Mouse (Mus musculus): ENCODE data around the gene Mfsd4b5. TPM values are rescaled to one million over a fixed set of nuclear protein-coding genes. Genes with fewer than 3 reads are reported as not detected.

The Mfsd4b5 gene
- polyA plus RNA-seq, 1 experiment from 2014 or later: 0.47 TPM

- Histone ChIP-seq H3K27ac (ENCODE audit: low read depth, low read length) (no peak overlapping the region), H3K4me3 (ENCODE audit: low read depth, low read length) (no peak overlapping the region), H3K36me3 (ENCODE audit: control insufficient read depth, insufficient read depth) (no peaks in the 10 kb centered on the region), H3K27me3 (replicated peaks; ENCODE audit: control insufficient read depth, insufficient read depth, low read length) (no peaks in the 10 kb centered on the region), H3K9me3 (ENCODE audit: control insufficient read depth) (peaks cover 8% of the 10 kb centered on the region), H3K4me1 (replicated peaks; ENCODE audit: control insufficient read depth, insufficient read depth, low read length) (no peaks in the 10 kb centered on the region), H3K9ac (ENCODE audit: low read depth, low read length) (no peak overlapping the region), H3K4me2 (replicated peaks; ENCODE audit: low read depth) (no peak overlapping the region)
- TF ChIP-seq CTCF (IDR thresholded peaks at IDR 0.05; ENCODE audit: low read depth): no peak
- no peak for ATAC-seq
- 52% methylated on average over 2 of the region's 2 CpGs for WGBS
Measured at GRCm38 (mm10) chr10:39975771-39976170, 10.7 kb downstream of the Mfsd4b5 start.

- no peak overlapping the region for H3K27ac ChIP-seq (ENCODE audit: low read depth, low read length)
- no peaks in the 10 kb centered on the region for H3K27me3 ChIP-seq (replicated peaks; ENCODE audit: control insufficient read depth, insufficient read depth, low read length)
- no peak for TF ChIP-seq CTCF (IDR thresholded peaks at IDR 0.05; ENCODE audit: low read depth)
- ATAC-seq: no peak
- no peak overlapping the region for H3K4me2 ChIP-seq (replicated peaks; ENCODE audit: low read depth)
- H3K9me3 ChIP-seq (ENCODE audit: control insufficient read depth): peaks cover 8% of the 10 kb centered on the region
- WGBS: 67% methylated on average over 11 of the region's 11 CpGs
- H3K4me1 ChIP-seq (replicated peaks; ENCODE audit: control insufficient read depth, insufficient read depth, low read length): no peaks in the 10 kb centered on the region
- H3K4me3 ChIP-seq (ENCODE audit: low read depth, low read length): no peak overlapping the region
- H3K9ac ChIP-seq (ENCODE audit: low read depth, low read length): no peak overlapping the region
- H3K36me3 ChIP-seq (ENCODE audit: control insufficient read depth, insufficient read depth): no peaks in the 10 kb centered on the region
Measured at GRCm38 (mm10) chr10:39974982-39975381, 11.5 kb downstream of the Mfsd4b5 start.

- no peak for TF ChIP-seq CTCF (IDR thresholded peaks at IDR 0.05; ENCODE audit: low read depth)
- ATAC-seq: no peak
- no peaks in the 10 kb centered on the region for H3K4me1 ChIP-seq (replicated peaks; ENCODE audit: control insufficient read depth, insufficient read depth, low read length)
- H3K9me3 ChIP-seq (ENCODE audit: control insufficient read depth): no peaks in the 10 kb centered on the region
- no peak overlapping the region for H3K9ac ChIP-seq (ENCODE audit: low read depth, low read length)
- H3K27me3 ChIP-seq (replicated peaks; ENCODE audit: control insufficient read depth, insufficient read depth, low read length): no peaks in the 10 kb centered on the region
- 78% methylated on average over 3 of the region's 3 CpGs for WGBS
- no peak overlapping the region for H3K27ac ChIP-seq (ENCODE audit: low read depth, low read length)
- H3K36me3 ChIP-seq (ENCODE audit: control insufficient read depth, insufficient read depth): no peaks in the 10 kb centered on the region
- H3K4me2 ChIP-seq (replicated peaks; ENCODE audit: low read depth): no peak overlapping the region
- H3K4me3 ChIP-seq (ENCODE audit: low read depth, low read length): no peak overlapping the region
Measured at GRCm38 (mm10) chr10:39967512-39967911, 18.9 kb downstream of the Mfsd4b5 start.

- Histone ChIP-seq H3K27ac (ENCODE audit: low read depth, low read length) (no peak overlapping the region), H3K27me3 (replicated peaks; ENCODE audit: control insufficient read depth, insufficient read depth, low read length) (no peaks in the 10 kb centered on the region), H3K9ac (ENCODE audit: low read depth, low read length) (no peak overlapping the region), H3K9me3 (ENCODE audit: control insufficient read depth) (no peaks in the 10 kb centered on the region), H3K4me1 (replicated peaks; ENCODE audit: control insufficient read depth, insufficient read depth, low read length) (no peaks in the 10 kb centered on the region), H3K4me3 (ENCODE audit: low read depth, low read length) (no peak overlapping the region), H3K4me2 (replicated peaks; ENCODE audit: low read depth) (no peak overlapping the region), H3K36me3 (ENCODE audit: control insufficient read depth, insufficient read depth) (no peaks in the 10 kb centered on the region)
- no peak for ATAC-seq
- 18% methylated on average over 1 of the region's 1 CpGs for WGBS
- no peak for TF ChIP-seq CTCF (IDR thresholded peaks at IDR 0.05; ENCODE audit: low read depth)
Measured at GRCm38 (mm10) chr10:39961906-39962305, 24.5 kb downstream of the Mfsd4b5 start.

GRCm38 (mm10) chr10:39960441-39960822 is 26.0 kb downstream of the Mfsd4b5 start:
- H3K9me3 ChIP-seq (ENCODE audit: control insufficient read depth): no peaks in the 10 kb centered on the region
- ATAC-seq: peak; percentile 68
- no peak overlapping the region for H3K27ac ChIP-seq (ENCODE audit: low read depth, low read length)
- WGBS: 36% methylated on average over 11 of the region's 11 CpGs
- no peaks in the 10 kb centered on the region for H3K36me3 ChIP-seq (ENCODE audit: control insufficient read depth, insufficient read depth)
- H3K4me3 ChIP-seq (ENCODE audit: low read depth, low read length): no peak overlapping the region
- H3K4me1 ChIP-seq (replicated peaks; ENCODE audit: control insufficient read depth, insufficient read depth, low read length): no peaks in the 10 kb centered on the region
- no peak overlapping the region for H3K9ac ChIP-seq (ENCODE audit: low read depth, low read length)
- TF ChIP-seq CTCF (IDR thresholded peaks at IDR 0.05; ENCODE audit: low read depth): no peak
- H3K4me2 ChIP-seq (replicated peaks; ENCODE audit: low read depth): peak overlapping the region; percentile 54
- H3K27me3 ChIP-seq (replicated peaks; ENCODE audit: control insufficient read depth, insufficient read depth, low read length): no peaks in the 10 kb centered on the region

GRCm38 (mm10) chr10:39959761-39960440 is 26.5 kb downstream of the Mfsd4b5 start, which contains the start of gene Mfsd4b3:
Gene Mfsd4b3, minus strand, starts transcription at chr10:39960153.
- WGBS: under 1% methylated on average over 38 of the region's 38 CpGs
- Histone ChIP-seq H3K9me3 (ENCODE audit: control insufficient read depth) (no peaks in the 10 kb centered on the region), H3K9ac (ENCODE audit: low read depth, low read length) (peak within 1 kb of the TSS; percentile 78), H3K4me2 (replicated peaks; ENCODE audit: low read depth) (peak within 1 kb of the TSS; percentile 85), H3K27me3 (replicated peaks; ENCODE audit: control insufficient read depth, insufficient read depth, low read length) (no peaks in the 10 kb centered on the region), H3K36me3 (ENCODE audit: control insufficient read depth, insufficient read depth) (no peaks in the 10 kb centered on the region), H3K4me1 (replicated peaks; ENCODE audit: control insufficient read depth, insufficient read depth, low read length) (no peaks in the 10 kb centered on the region), H3K27ac (ENCODE audit: low read depth, low read length) (peak within 1 kb of the TSS; percentile 96), H3K4me3 (ENCODE audit: low read depth, low read length) (peak within 1 kb of the TSS; percentile 53)
- ATAC-seq: peak; percentile 94
- TF ChIP-seq CTCF (IDR thresholded peaks at IDR 0.05; ENCODE audit: low read depth): peak; percentile 92
